Mouse (Mus musculus): ENCODE measurements around the gene Dagla. TPM values are rescaled to one million over a fixed set of nuclear protein-coding genes. Genes with fewer than 3 reads are reported as not detected.

The Dagla gene
- polyA plus RNA-seq (2016; fragmentation: Nextera tagmentation; extraction: Ambion mirVana), result 3.0 and 3.1 TPM in 2 replicates

DNA sequence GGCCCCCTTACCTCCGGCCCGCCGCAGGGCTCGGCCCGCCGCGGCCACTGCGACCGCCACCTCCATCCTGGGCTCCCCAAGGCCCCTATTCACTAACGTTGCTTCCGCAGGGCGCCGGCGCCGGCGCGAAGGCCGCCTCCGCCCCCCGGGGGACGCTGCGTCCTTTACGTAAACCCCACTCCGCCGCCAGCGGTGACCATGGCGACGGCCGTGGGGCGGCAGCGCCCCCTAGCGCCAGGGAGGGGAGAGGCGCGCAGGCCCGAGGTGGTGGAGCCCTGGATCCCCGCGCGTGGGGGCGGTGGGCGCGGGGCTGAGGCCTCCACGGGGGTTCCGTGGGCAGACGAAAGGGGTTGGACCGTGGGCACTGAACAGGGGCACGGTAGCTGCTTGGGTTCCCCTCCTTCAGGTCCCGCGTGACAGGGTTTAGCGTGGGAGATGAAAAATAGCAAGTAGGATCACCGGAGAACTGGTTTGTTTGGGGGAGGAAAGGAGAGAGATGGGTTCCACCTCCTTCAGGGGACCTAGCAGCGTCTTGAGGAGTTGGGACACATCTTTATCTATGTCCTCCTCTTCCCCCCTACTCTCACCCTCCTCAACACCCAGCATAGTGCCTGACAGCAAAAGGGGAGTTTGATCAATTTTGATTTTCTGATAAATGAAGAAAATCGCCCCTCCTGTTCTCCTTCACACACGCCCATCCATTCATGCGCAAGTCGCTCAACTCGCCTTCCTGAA is at the start of gene Dagla:
Gene Dagla (minus strand): TSS at position 68 of the 735 bp plus-strand sequence.
- no peak within 1 kb of the TSS for H3K27ac ChIP-seq
- ATAC-seq (ENCODE audit: insufficient number of reproducible peaks, insufficient read depth, low FRiP score, low TSS enrichment), result peak; percentile 57

DNA sequence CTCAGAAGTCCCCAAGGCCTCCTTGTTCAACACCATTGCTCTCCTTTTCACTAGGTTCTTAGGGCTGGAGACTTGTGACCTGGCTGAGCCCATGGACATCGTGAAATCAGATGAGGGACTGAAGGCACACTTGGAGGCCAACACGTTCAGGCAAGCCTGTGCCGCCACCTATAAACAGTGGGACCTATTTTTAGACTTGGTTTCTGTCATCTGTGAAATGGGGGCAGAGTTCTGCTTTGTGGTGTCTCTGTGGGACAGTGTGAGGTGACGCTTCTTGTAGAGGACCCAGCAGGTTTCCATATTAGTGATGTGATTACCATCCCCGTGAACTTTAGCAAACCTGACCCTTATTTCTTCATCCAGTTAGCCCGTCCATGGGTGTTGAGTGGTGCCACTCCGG is 47.5 kb upstream of the Dagla start:
- WGBS, result 91% methylated on average over 7 of the region's 7 CpGs
- Histone ChIP-seq H3K9ac (no peak overlapping the region), H3K27me3 (no peaks in the 10 kb centered on the region), H3K36me3 (no peaks in the 10 kb centered on the region), H3K4me1 (peaks cover 5% of the 10 kb centered on the region; the same call in 1 of the 2 replicates), H3K4me2 (replicated peaks) (no peak overlapping the region), H3K27ac (no peak overlapping the region), H3K9me3 (no peaks in the 10 kb centered on the region), H3K4me3 (no peak overlapping the region)
- ATAC-seq (ENCODE audit: insufficient number of reproducible peaks, insufficient read depth, low FRiP score, low TSS enrichment), result no peak

More for the DNA sequence above, at the start of gene Dagla:
- H3K9me3 ChIP-seq, result no peaks in the 10 kb centered on the region
- peak within 1 kb of the TSS; percentile 99 for H3K4me2 ChIP-seq (replicated peaks)
- no peaks in the 10 kb centered on the region for H3K36me3 ChIP-seq
- H3K27me3 ChIP-seq, result peaks cover 9% of the 10 kb centered on the region; the same call in 1 of the 2 replicates
- peak within 1 kb of the TSS; percentile 79 for H3K4me3 ChIP-seq
- peak within 1 kb of the TSS; percentile 82 for H3K9ac ChIP-seq
- WGBS, result 8% methylated on average over 56 of the region's 56 CpGs
- H3K4me1 ChIP-seq, result peaks cover 11% of the 10 kb centered on the region; the same call in 1 of the 2 replicates

GRCm38 (mm10) chr19:10347628-10348273 is 43.1 kb upstream of the Dagla start:
- 50% methylated on average over 5 of the region's 5 CpGs for WGBS
- no peaks in the 10 kb centered on the region for H3K4me1 ChIP-seq
- H3K9ac ChIP-seq, result no peak overlapping the region
- no peak for ATAC-seq (ENCODE audit: insufficient number of reproducible peaks, insufficient read depth, low FRiP score, low TSS enrichment)
- no peak overlapping the region for H3K4me3 ChIP-seq
- H3K9me3 ChIP-seq, result no peaks in the 10 kb centered on the region
- no peak overlapping the region for H3K27ac ChIP-seq
- H3K27me3 ChIP-seq, result no peaks in the 10 kb centered on the region
- H3K4me2 ChIP-seq (replicated peaks), result no peak overlapping the region
- H3K36me3 ChIP-seq, result no peaks in the 10 kb centered on the region

DNA sequence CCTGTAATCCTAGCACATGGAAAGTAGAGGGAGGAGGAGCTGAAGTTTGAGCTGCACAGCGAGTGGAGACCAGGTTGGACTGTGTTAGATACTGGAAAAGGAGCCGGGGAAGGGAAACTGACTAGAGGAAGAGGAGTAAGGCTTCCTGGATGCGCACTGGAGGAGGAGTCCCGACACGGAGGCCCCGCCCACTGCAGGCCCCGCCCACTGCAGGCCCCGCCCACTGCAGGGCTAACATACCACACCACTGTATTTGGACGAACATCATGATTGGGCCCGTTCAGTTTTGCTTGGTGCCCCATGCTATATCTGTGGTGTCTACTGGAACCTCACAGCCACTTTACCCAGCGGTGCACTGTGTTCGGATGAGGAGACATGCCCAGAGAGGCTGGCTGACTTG is 41.0 kb upstream of the Dagla start:
- Histone ChIP-seq H3K9ac (no peak overlapping the region), H3K27me3 (0 out of 2 replicates have a peak, but pooled peaks cover 4% of the 10 kb centered on the region), H3K4me1 (no peaks in the 10 kb centered on the region), H3K4me3 (no peak overlapping the region), H3K4me2 (replicated peaks) (no peak overlapping the region), H3K27ac (no peak overlapping the region), H3K36me3 (no peaks in the 10 kb centered on the region), H3K9me3 (no peaks in the 10 kb centered on the region)
- WGBS, result 50% methylated on average over 12 of the region's 12 CpGs
- no peak for ATAC-seq (ENCODE audit: insufficient number of reproducible peaks, insufficient read depth, low FRiP score, low TSS enrichment)

GRCm38 (mm10) chr19:10343866-10344265 is 39.2 kb upstream of the Dagla start:
- H3K36me3 ChIP-seq, result no peaks in the 10 kb centered on the region
- no peak overlapping the region for H3K27ac ChIP-seq
- no peak overlapping the region for H3K4me3 ChIP-seq
- H3K9me3 ChIP-seq, result no peaks in the 10 kb centered on the region
- 80% methylated on average over 10 of the region's 10 CpGs for WGBS
- no peak overlapping the region for H3K4me2 ChIP-seq (replicated peaks)
- ATAC-seq (ENCODE audit: insufficient number of reproducible peaks, insufficient read depth, low FRiP score, low TSS enrichment), result no peak
- peaks cover 6% of the 10 kb centered on the region; the same call in 1 of the 2 replicates for H3K4me1 ChIP-seq
- H3K9ac ChIP-seq, result no peak overlapping the region
- 0 out of 2 replicates have a peak, but pooled peaks cover 15% of the 10 kb centered on the region for H3K27me3 ChIP-seq

- Histone ChIP-seq H3K36me3 (no peaks in the 10 kb centered on the region), H3K9ac (no peak overlapping the region), H3K27ac (no peak overlapping the region), H3K27me3 (0 out of 2 replicates have a peak, but pooled peaks cover 15% of the 10 kb centered on the region), H3K4me2 (replicated peaks) (no peak overlapping the region), H3K9me3 (no peaks in the 10 kb centered on the region), H3K4me3 (no peak overlapping the region), H3K4me1 (peaks cover 6% of the 10 kb centered on the region; the same call in 1 of the 2 replicates)
- WGBS, result 57% methylated on average over 12 of the region's 12 CpGs
- no peak for ATAC-seq (ENCODE audit: insufficient number of reproducible peaks, insufficient read depth, low FRiP score, low TSS enrichment)
Observed at GRCm38 (mm10) chr19:10341817-10342439, 37.3 kb upstream of the Dagla start.

GRCm38 (mm10) chr19:10341152-10341551 is 36.5 kb upstream of the Dagla start:
- Histone ChIP-seq H3K36me3 (no peaks in the 10 kb centered on the region), H3K9ac (no peak overlapping the region), H3K4me3 (no peak overlapping the region), H3K27ac (no peak overlapping the region), H3K9me3 (no peaks in the 10 kb centered on the region), H3K4me1 (peaks cover 6% of the 10 kb centered on the region; the same call in 1 of the 2 replicates), H3K27me3 (peaks cover 15% of the 10 kb centered on the region; the same call in 1 of the 2 replicates), H3K4me2 (replicated peaks) (no peak overlapping the region)
- 17% methylated on average over 11 of the region's 11 CpGs for WGBS
- no peak for ATAC-seq (ENCODE audit: insufficient number of reproducible peaks, insufficient read depth, low FRiP score, low TSS enrichment)

- no peak for ATAC-seq (ENCODE audit: insufficient number of reproducible peaks, insufficient read depth, low FRiP score, low TSS enrichment)
- H3K4me2 ChIP-seq (replicated peaks), result no peak overlapping the region
- 19% methylated on average over 5 of the region's 5 CpGs for WGBS
Observed at GRCm38 (mm10) chr19:10340661-10341060, 36.0 kb upstream of the Dagla start.

DNA sequence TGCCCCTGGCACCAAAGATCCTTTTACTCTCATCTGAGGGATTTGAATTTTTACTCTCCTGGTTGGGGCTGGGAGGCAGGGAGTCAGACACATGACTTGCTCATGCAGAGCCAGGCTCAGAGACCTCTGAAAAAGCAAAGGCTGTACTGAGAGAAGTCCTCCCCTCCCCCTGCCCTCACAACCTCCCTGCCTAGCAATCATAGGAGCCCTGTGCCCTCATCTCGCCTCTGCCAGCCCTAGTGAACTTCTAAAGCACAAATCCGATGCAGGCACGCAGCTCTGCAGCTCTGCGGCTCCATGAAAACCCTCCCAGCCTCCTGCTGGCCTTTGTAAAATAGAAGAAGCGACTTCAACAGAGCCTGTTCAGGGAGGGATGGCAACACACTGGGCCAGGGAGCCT is 34.6 kb upstream of the Dagla start:
- Histone ChIP-seq H3K27me3 (peaks cover 15% of the 10 kb centered on the region; the same call in 1 of the 2 replicates), H3K4me1 (peaks cover 6% of the 10 kb centered on the region; the same call in 1 of the 2 replicates), H3K27ac (no peak overlapping the region), H3K4me3 (no peak overlapping the region), H3K9me3 (no peaks in the 10 kb centered on the region), H3K9ac (no peak overlapping the region), H3K36me3 (no peaks in the 10 kb centered on the region), H3K4me2 (replicated peaks) (no peak overlapping the region)
- 16% methylated on average over 5 of the region's 5 CpGs for WGBS
- ATAC-seq (ENCODE audit: insufficient number of reproducible peaks, insufficient read depth, low FRiP score, low TSS enrichment), result no peak

More at GRCm38 (mm10) chr19:10340661-10341060, 36.0 kb upstream of the Dagla start:
- Histone ChIP-seq H3K36me3 (no peaks in the 10 kb centered on the region), H3K27ac (no peak overlapping the region), H3K9me3 (no peaks in the 10 kb centered on the region), H3K4me1 (peaks cover 6% of the 10 kb centered on the region; the same call in 1 of the 2 replicates), H3K27me3 (peaks cover 15% of the 10 kb centered on the region; the same call in 1 of the 2 replicates), H3K4me3 (no peak overlapping the region), H3K9ac (no peak overlapping the region)

GRCm38 (mm10) chr19:10338724-10339123 is 34.0 kb upstream of the Dagla start:
- Histone ChIP-seq H3K27me3 (peaks cover 15% of the 10 kb centered on the region; the same call in 1 of the 2 replicates), H3K36me3 (no peaks in the 10 kb centered on the region), H3K4me2 (replicated peaks) (no peak overlapping the region), H3K27ac (no peak overlapping the region), H3K4me1 (peaks cover 6% of the 10 kb centered on the region; the same call in 1 of the 2 replicates), H3K9ac (no peak overlapping the region), H3K4me3 (no peak overlapping the region), H3K9me3 (no peaks in the 10 kb centered on the region)
- WGBS, result 77% methylated on average over 4 of the region's 4 CpGs
- no peak for ATAC-seq (ENCODE audit: insufficient number of reproducible peaks, insufficient read depth, low FRiP score, low TSS enrichment)

- peaks cover under 1% of the 10 kb centered on the region; the same call in 1 of the 2 replicates for H3K27me3 ChIP-seq
- no peaks in the 10 kb centered on the region for H3K9me3 ChIP-seq
- H3K9ac ChIP-seq, result no peak overlapping the region
- H3K4me3 ChIP-seq, result no peak overlapping the region
- WGBS, result 77% methylated on average over 4 of the region's 4 CpGs
- no peak for ATAC-seq (ENCODE audit: insufficient number of reproducible peaks, insufficient read depth, low FRiP score, low TSS enrichment)
- H3K4me2 ChIP-seq (replicated peaks), result no peak overlapping the region
- H3K27ac ChIP-seq, result no peak overlapping the region
- H3K36me3 ChIP-seq, result no peaks in the 10 kb centered on the region
- H3K4me1 ChIP-seq, result no peaks in the 10 kb centered on the region; the same call in 1 of the 2 replicates
Observed at GRCm38 (mm10) chr19:10334467-10334866, 29.8 kb upstream of the Dagla start.

Measured in embryonic facial prominence, embryonic 12.5 days (tissue).